Mouse (Mus musculus) adrenal gland (tissue): ENCODE measurements around the gene Coq5.

Experiments used
- intact Hi-C: fragments of 180-260 bp; cut with DNase I; formaldehyde crosslinking; loops from one replicate; pipeline ENCODE4 v1.15.1; 2025

The Coq5 gene

GRCm38 (mm10) chr5:115341314-115342165 lies 62.1 kb downstream of the Coq5 start:
- intact Hi-C loops: loop anchor here (2.0 to 5.0 kb wide), 2 partner anchors 15 to 59 kb away; partner anchors contain the start of gene Srsf9
